Mouse (Mus musculus) liver, embryonic 16.5 days (tissue): ENCODE data around the gene Paics. TPM values are rescaled to one million over a fixed set of nuclear protein-coding genes. Genes with fewer than 3 reads are reported as not detected.
A peak's percentile ranks its signal among the peaks of the same experiment; 100 is the strongest.

Experiments used
- ATAC-seq: fragments of 200-750 bp; cut with Nextera tagmentation; 2 replicates; pipeline ENCODE4 v1.8.0; 2017; ENCODE audit warnings: low read depth, mild to moderate bottlenecking, moderate number of reproducible peaks, moderate library complexity
- H3K27ac ChIP-seq: fragments of 300-500 bp; sonication (generic); 2 replicates; pipeline ENCODE4 v1.5.1; 2014; ENCODE audit warnings: mild to moderate bottlenecking, low read length
- H3K27me3 ChIP-seq: fragments of 300-500 bp; sonication (generic); 2 replicates; pipeline ENCODE4 v1.6.1; 2014; ENCODE audit warnings: low read depth, low read length, mixed read lengths; ENCODE audit not compliant: control insufficient read depth, insufficient read depth
- H3K36me3 ChIP-seq: fragments of 300-500 bp; sonication (generic); 2 replicates; pipeline ENCODE4 v1.6.1; 2014; ENCODE audit warnings: mild to moderate bottlenecking; ENCODE audit not compliant: control insufficient read depth, insufficient read depth
- H3K4me1 ChIP-seq: fragments of 300-500 bp; sonication (generic); 2 replicates; pipeline ENCODE4 v1.6.1; 2014; ENCODE audit warnings: low read depth, low read length, mixed read lengths; ENCODE audit not compliant: control insufficient read depth
- H3K4me2 ChIP-seq: fragments of 300-500 bp; sonication (generic); 2 replicates; pipeline ENCODE4 v1.6.1; 2014; ENCODE audit warnings: low read depth, low read length, mixed read lengths
- H3K4me3 ChIP-seq: fragments of 300-500 bp; sonication (generic); 2 replicates; pipeline ENCODE4 v1.5.1; 2014; ENCODE audit warnings: low read depth, mild to moderate bottlenecking, low read length
- H3K9ac ChIP-seq: fragments of 300-500 bp; sonication (generic); 2 replicates; pipeline ENCODE4 v1.6.1; 2014; ENCODE audit warnings: low read depth, low read length
- H3K9me3 ChIP-seq: fragments of 300-500 bp; sonication (generic); replicated peaks from 2 replicates; pipeline ENCODE4 v1.6.1; 2016; ENCODE audit warnings: low read length; ENCODE audit not compliant: control insufficient read depth
- WGBS: fragments of 180-500 bp; shearing (Covaris S2); extraction: QIAGEN DNeasy Blood & Tissue Kit; methylation state at CpG from one replicate; pipeline ENCODE4 v1.1.7; 2014; ENCODE audit not compliant: insufficient replicate concordance; 5-methylcytosine and 5-hydroxymethylcytosine counted together
- polyA plus RNA-seq: library from polyadenylated mRNA; unstranded; fragments of >200 nt; fragmentation: Nextera tagmentation; extraction: Ambion mirVana; gene quantifications from 2 replicates; pipeline ENCODE4 v1.2.1, GENCODE M21; 2015

Gene Paics
- polyA plus RNA-seq, 1 experiment from 2014 or later = 139 TPM

GRCm38 (mm10) chr5:76923428-76923827 lies 27.7 kb upstream of the Paics start:
- H3K36me3 ChIP-seq = peaks cover 33% of the 10 kb centered on the region

GRCm38 (mm10) chr5:76924296-76924695 lies 26.8 kb upstream of the Paics start:
- no peak overlapping the region for H3K4me2 ChIP-seq
- 73% methylated on average over 1 of the region's 1 CpGs for WGBS
- H3K9ac ChIP-seq = no peak overlapping the region
- H3K27ac ChIP-seq = no peak overlapping the region
- ATAC-seq = no peak
- peaks cover 33% of the 10 kb centered on the region for H3K36me3 ChIP-seq
- no peaks in the 10 kb centered on the region for H3K9me3 ChIP-seq
- no peaks in the 10 kb centered on the region for H3K27me3 ChIP-seq
- peaks cover under 1% of the 10 kb centered on the region; the same call in 1 of the 2 replicates for H3K4me1 ChIP-seq
- no peak overlapping the region for H3K4me3 ChIP-seq

More at GRCm38 (mm10) chr5:76923428-76923827, 27.7 kb upstream of the Paics start:
- no peak for ATAC-seq
- H3K4me3 ChIP-seq = no peak overlapping the region
- no peaks in the 10 kb centered on the region for H3K9me3 ChIP-seq
- H3K9ac ChIP-seq = no peak overlapping the region
- no peak overlapping the region for H3K27ac ChIP-seq
- H3K4me2 ChIP-seq = no peak overlapping the region
- H3K27me3 ChIP-seq = no peaks in the 10 kb centered on the region
- 92% methylated on average over 13 of the region's 13 CpGs for WGBS
- H3K4me1 ChIP-seq = no peaks in the 10 kb centered on the region

- H3K9me3 ChIP-seq = no peaks in the 10 kb centered on the region
- 86% methylated on average over 16 of the region's 16 CpGs for WGBS
- H3K9ac ChIP-seq = no peak overlapping the region
- no peak overlapping the region for H3K4me2 ChIP-seq
- peaks cover 7% of the 10 kb centered on the region for H3K4me1 ChIP-seq
- H3K4me3 ChIP-seq = no peak overlapping the region
- H3K27ac ChIP-seq = no peak overlapping the region
- H3K27me3 ChIP-seq = no peaks in the 10 kb centered on the region
- ATAC-seq = no peak
- peaks cover 25% of the 10 kb centered on the region for H3K36me3 ChIP-seq
Observed at GRCm38 (mm10) chr5:76928124-76928832, 22.8 kb upstream of the Paics start.

- H3K9ac ChIP-seq = no peak overlapping the region
- WGBS = 45% methylated on average over 7 of the region's 7 CpGs
- H3K9me3 ChIP-seq = no peaks in the 10 kb centered on the region
- H3K27ac ChIP-seq = peak overlapping the region; percentile 4
- H3K4me1 ChIP-seq = peaks cover 7% of the 10 kb centered on the region
- no peaks in the 10 kb centered on the region for H3K27me3 ChIP-seq
- no peak overlapping the region for H3K4me2 ChIP-seq
- H3K4me3 ChIP-seq = no peak overlapping the region
- peak; percentile 74 for ATAC-seq
- H3K36me3 ChIP-seq = peaks cover 25% of the 10 kb centered on the region
Observed at GRCm38 (mm10) chr5:76929180-76929877, 21.8 kb upstream of the Paics start.

GRCm38 (mm10) chr5:76939717-76940116 lies 11.4 kb upstream of the Paics start:
- H3K9me3 ChIP-seq = no peaks in the 10 kb centered on the region
- H3K27me3 ChIP-seq = no peaks in the 10 kb centered on the region
- 74% methylated on average over 8 of the region's 8 CpGs for WGBS
- no peak overlapping the region for H3K27ac ChIP-seq
- H3K9ac ChIP-seq = no peak overlapping the region
- ATAC-seq = no peak
- peaks cover 4% of the 10 kb centered on the region for H3K4me1 ChIP-seq
- H3K36me3 ChIP-seq = peaks cover 14% of the 10 kb centered on the region
- no peak overlapping the region for H3K4me2 ChIP-seq
- H3K4me3 ChIP-seq = no peak overlapping the region

- Histone ChIP-seq H3K4me2 (no peak overlapping the region), H3K9ac (no peak overlapping the region), H3K9me3 (no peaks in the 10 kb centered on the region), H3K4me1 (peaks cover 4% of the 10 kb centered on the region), H3K27ac (no peak overlapping the region), H3K27me3 (no peaks in the 10 kb centered on the region), H3K4me3 (no peak overlapping the region), H3K36me3 (peaks cover 14% of the 10 kb centered on the region)
- ATAC-seq = no peak
- WGBS = 73% methylated on average over 4 of the region's 4 CpGs
Observed at GRCm38 (mm10) chr5:76941975-76942374, 9.1 kb upstream of the Paics start.

- H3K4me1 ChIP-seq = peaks cover 9% of the 10 kb centered on the region
- peaks cover 14% of the 10 kb centered on the region for H3K36me3 ChIP-seq
- no peaks in the 10 kb centered on the region for H3K9me3 ChIP-seq
- ATAC-seq = peak; percentile 74
- H3K4me3 ChIP-seq = no peak overlapping the region
- 71% methylated on average over 4 of the region's 4 CpGs for WGBS
- no peak overlapping the region for H3K9ac ChIP-seq
- no peaks in the 10 kb centered on the region for H3K27me3 ChIP-seq
- no peak overlapping the region for H3K4me2 ChIP-seq
- H3K27ac ChIP-seq = no peak overlapping the region
Observed at GRCm38 (mm10) chr5:76942505-76942904, 8.6 kb upstream of the Paics start.

GRCm38 (mm10) chr5:76944965-76945677 lies 6.0 kb upstream of the Paics start:
- Histone ChIP-seq H3K9me3 (no peaks in the 10 kb centered on the region), H3K4me2 (no peak overlapping the region), H3K9ac (no peak overlapping the region), H3K36me3 (peaks cover 7% of the 10 kb centered on the region), H3K27ac (no peak overlapping the region), H3K4me1 (peaks cover 20% of the 10 kb centered on the region), H3K4me3 (no peak overlapping the region), H3K27me3 (no peaks in the 10 kb centered on the region)
- whole genome bisulfite sequencing = 60% methylated on average over 6 of the region's 6 CpGs
- ATAC-seq = no peak

- Histone ChIP-seq H3K27me3 (no peaks in the 10 kb centered on the region), H3K4me2 (no peak overlapping the region), H3K4me1 (peaks cover 23% of the 10 kb centered on the region), H3K27ac (no peak overlapping the region), H3K9me3 (no peaks in the 10 kb centered on the region), H3K36me3 (peaks cover 2% of the 10 kb centered on the region), H3K9ac (no peak overlapping the region), H3K4me3 (no peak overlapping the region)
- no peak for ATAC-seq
- WGBS = 74% methylated on average over 2 of the region's 2 CpGs
Observed at GRCm38 (mm10) chr5:76945678-76946033, 5.5 kb upstream of the Paics start.
